Mouse (Mus musculus): Measurements from ENCODE around the gene Mrps26. TPM values are rescaled to one million over a fixed set of nuclear protein-coding genes. Genes with fewer than 3 reads are reported as not detected.

Gene Mrps26
- polyA plus RNA-seq (2015; fragmentation: Illumina TruSeq; extraction: RNeasy Lipid Tissue Mini Kit (QIAGEN cat#74804); ENCODE audit: insufficient read depth, low replicate concordance) = 21.7 TPM

DNA sequence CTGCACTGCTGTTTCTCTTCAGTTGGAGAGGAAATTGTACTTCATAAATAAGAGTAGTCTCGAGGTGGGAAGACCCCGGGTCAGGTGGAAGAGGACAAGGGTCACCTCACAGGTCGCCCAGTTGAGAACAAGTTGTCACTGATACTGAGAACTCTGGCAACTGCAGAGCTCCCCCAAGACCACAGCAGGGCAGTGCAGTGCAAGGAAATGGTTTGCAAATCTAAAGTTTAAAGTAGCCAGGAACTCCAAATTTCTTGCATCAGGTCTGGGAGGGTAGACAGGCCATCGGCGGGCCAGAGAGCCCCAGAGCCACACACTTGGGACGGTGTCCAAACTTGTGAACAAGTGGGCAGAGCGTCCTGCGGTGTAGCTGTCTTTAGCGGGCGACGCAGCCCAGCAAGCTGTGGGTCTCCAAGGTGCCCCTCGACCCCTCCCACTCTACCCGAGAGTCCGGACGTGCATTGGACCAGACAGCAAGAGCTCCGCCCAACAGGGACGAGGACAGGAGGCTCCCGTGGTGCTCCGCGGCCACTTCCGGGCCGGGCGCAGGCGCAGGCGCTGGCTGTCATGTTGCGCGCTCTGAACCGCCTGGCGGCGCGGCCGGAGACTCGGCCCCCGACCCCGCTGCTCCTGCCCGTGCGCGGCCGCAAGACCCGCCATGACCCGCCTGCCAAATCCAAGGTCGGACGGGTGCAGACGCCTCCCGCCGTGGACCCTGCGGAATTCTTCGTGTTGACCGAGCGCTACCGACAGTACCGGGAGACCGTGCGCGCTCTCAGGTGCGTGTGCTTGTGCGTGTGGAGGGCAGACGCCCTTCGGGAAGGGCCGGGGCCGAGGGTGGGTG, at the start of gene Mrps26:
Gene Mrps26, plus strand, starts transcription at position 531 of the 844 bp plus-strand sequence.

GRCm38 (mm10) chr2:130575873-130576272, 12.3 kb downstream of the Mrps26 start, which contains the start of gene Oxt:
Gene Oxt (plus strand): TSS chr2:130576173.

GRCm38 (mm10) chr2:130582552-130582951, 19.0 kb downstream of the Mrps26 start, which contains the start of gene Avp:
Gene Avp (minus strand): TSS chr2:130582554.

Other genes with a start within 250 kb of the Mrps26 start
- 22.9 TPM for gene Cpxm1, start 166.2 kb upstream of the Mrps26 start, polyA plus RNA-seq (2015; fragmentation: Illumina TruSeq; extraction: RNeasy Lipid Tissue Mini Kit (QIAGEN cat#74804); ENCODE audit: insufficient read depth, low replicate concordance)
- not detected for gene Gm28372, start 158.5 kb upstream of the Mrps26 start, polyA plus RNA-seq (2015; fragmentation: Illumina TruSeq; extraction: RNeasy Lipid Tissue Mini Kit (QIAGEN cat#74804); ENCODE audit: insufficient read depth, low replicate concordance)
- not detected for gene 1700020A23Rik, start 158.5 kb upstream of the Mrps26 start, polyA plus RNA-seq (2015; fragmentation: Illumina TruSeq; extraction: RNeasy Lipid Tissue Mini Kit (QIAGEN cat#74804); ENCODE audit: insufficient read depth, low replicate concordance)
- not detected for gene Tmem239, start 157.3 kb upstream of the Mrps26 start, polyA plus RNA-seq (2015; fragmentation: Illumina TruSeq; extraction: RNeasy Lipid Tissue Mini Kit (QIAGEN cat#74804); ENCODE audit: insufficient read depth, low replicate concordance)
- 139 TPM for gene Vps16, start 139.4 kb upstream of the Mrps26 start, polyA plus RNA-seq (2015; fragmentation: Illumina TruSeq; extraction: RNeasy Lipid Tissue Mini Kit (QIAGEN cat#74804); ENCODE audit: insufficient read depth, low replicate concordance)
- 14.9 TPM for gene Pced1a, start 139.0 kb upstream of the Mrps26 start, polyA plus RNA-seq (2015; fragmentation: Illumina TruSeq; extraction: RNeasy Lipid Tissue Mini Kit (QIAGEN cat#74804); ENCODE audit: insufficient read depth, low replicate concordance)
- gene Ptpra, start 113.5 kb upstream of the Mrps26 start, polyA plus RNA-seq (2015; fragmentation: Illumina TruSeq; extraction: RNeasy Lipid Tissue Mini Kit (QIAGEN cat#74804); ENCODE audit: insufficient read depth, low replicate concordance) = 83.7 TPM
- not detected for gene Oxt, start 12.4 kb downstream of the Mrps26 start, polyA plus RNA-seq (2015; fragmentation: Illumina TruSeq; extraction: RNeasy Lipid Tissue Mini Kit (QIAGEN cat#74804); ENCODE audit: insufficient read depth, low replicate concordance)
- not detected for gene Avp, start 18.8 kb downstream of the Mrps26 start, polyA plus RNA-seq (2015; fragmentation: Illumina TruSeq; extraction: RNeasy Lipid Tissue Mini Kit (QIAGEN cat#74804); ENCODE audit: insufficient read depth, low replicate concordance)
- gene Fastkd5, start 66.3 kb downstream of the Mrps26 start, polyA plus RNA-seq (2015; fragmentation: Illumina TruSeq; extraction: RNeasy Lipid Tissue Mini Kit (QIAGEN cat#74804); ENCODE audit: insufficient read depth, low replicate concordance) = 12.5 TPM
- 4.7 TPM for gene Ubox5, start 66.3 kb downstream of the Mrps26 start, polyA plus RNA-seq (2015; fragmentation: Illumina TruSeq; extraction: RNeasy Lipid Tissue Mini Kit (QIAGEN cat#74804); ENCODE audit: insufficient read depth, low replicate concordance)
- 1.2 TPM for gene Lzts3, start 79.1 kb downstream of the Mrps26 start, polyA plus RNA-seq (2015; fragmentation: Illumina TruSeq; extraction: RNeasy Lipid Tissue Mini Kit (QIAGEN cat#74804); ENCODE audit: insufficient read depth, low replicate concordance)
- gene Ddrgk1, start 100.9 kb downstream of the Mrps26 start, polyA plus RNA-seq (2015; fragmentation: Illumina TruSeq; extraction: RNeasy Lipid Tissue Mini Kit (QIAGEN cat#74804); ENCODE audit: insufficient read depth, low replicate concordance) = 52.3 TPM
- gene Itpa, start 103.9 kb downstream of the Mrps26 start, polyA plus RNA-seq (2015; fragmentation: Illumina TruSeq; extraction: RNeasy Lipid Tissue Mini Kit (QIAGEN cat#74804); ENCODE audit: insufficient read depth, low replicate concordance) = 31.9 TPM
- 2.5 TPM for gene Slc4a11, start 133.8 kb downstream of the Mrps26 start, polyA plus RNA-seq (2015; fragmentation: Illumina TruSeq; extraction: RNeasy Lipid Tissue Mini Kit (QIAGEN cat#74804); ENCODE audit: insufficient read depth, low replicate concordance)